Mouse (Mus musculus): ENCODE measurements at regions not wholly inside any gene's neighbourhood (a gene's known extent, or its start where the extent isn't known, plus 50 kb on each side); places are given as distances from the start of the nearest gene placed in this dataset.

- TF ChIP-seq POLR2A (IDR thresholded peaks at IDR 0.05; ENCODE audit: insufficient read depth, low read depth, low read length) (no peak), EP300 (IDR thresholded peaks at IDR 0.05; ENCODE audit: insufficient read depth, low read depth, low read length) (no peak), CTCF (IDR thresholded peaks at IDR 0.05) (no peak)
These were observed 682.6 kb upstream of the Tmem132c start for GRCm38 (mm10) chr5:126559011-126559410.

Data from heart, adult 2 months (tissue).